Mouse (Mus musculus) midbrain, postnatal 0 days (tissue): ENCODE measurements around the gene Tgfbr3. TPM values are rescaled to one million over a fixed set of nuclear protein-coding genes. Genes with fewer than 3 reads are reported as not detected.

ENCODE experiments used
- ATAC-seq: fragments of 200-750 bp; cut with Nextera tagmentation; 2 replicates; pipeline ENCODE4 v1.8.0; 2017; ENCODE audit warnings: moderate number of reproducible peaks, mild to moderate bottlenecking, moderate TSS enrichment, moderate library complexity; ENCODE audit not compliant: low FRiP score
- DNase-seq: peaks from one replicate; pipeline ENCODE4 v3.0.0-alpha.2; 2015; ENCODE audit warnings: low spot score
- H3K27ac ChIP-seq: fragments of 300-500 bp; sonication (generic); 2 replicates; pipeline ENCODE4 v1.5.1; 2014; ENCODE audit warnings: low read depth, mild to moderate bottlenecking, low read length, mixed read lengths
- H3K27me3 ChIP-seq: fragments of 300-500 bp; sonication (generic); 2 replicates; pipeline ENCODE4 v1.6.1; 2014; ENCODE audit warnings: low read length, control low read depth, mixed read lengths; ENCODE audit not compliant: insufficient read depth
- H3K36me3 ChIP-seq: fragments of 300-500 bp; sonication (generic); 2 replicates; pipeline ENCODE4 v1.6.1; 2014; ENCODE audit warnings: low read length, control low read depth, mixed read lengths; ENCODE audit not compliant: insufficient read depth
- H3K4me1 ChIP-seq: fragments of 300-500 bp; sonication (generic); 2 replicates; pipeline ENCODE4 v1.6.1; 2014; ENCODE audit warnings: mild to moderate bottlenecking, control low read depth, antibody characterized with exemption, low read length, mixed read lengths; ENCODE audit not compliant: insufficient read depth
- H3K4me2 ChIP-seq: fragments of 300-500 bp; sonication (generic); 2 replicates; pipeline ENCODE4 v1.6.1; 2014; ENCODE audit warnings: low read depth, mild to moderate bottlenecking, low read length, mixed read lengths; ENCODE audit not compliant: poor library complexity, severe bottlenecking
- H3K4me3 ChIP-seq: fragments of 300-500 bp; sonication (generic); 2 replicates; pipeline ENCODE4 v1.5.1; 2014; ENCODE audit warnings: low read depth, mild to moderate bottlenecking, low read length, moderate library complexity
- H3K9ac ChIP-seq: fragments of 300-500 bp; sonication (generic); replicated peaks from 2 replicates; pipeline ENCODE4 v1.6.1; 2014; ENCODE audit warnings: mild to moderate bottlenecking, low read length, moderate library complexity, mixed read lengths; ENCODE audit not compliant: poor library complexity, severe bottlenecking
- H3K9me3 ChIP-seq: fragments of 300-500 bp; sonication (generic); 2 replicates; pipeline ENCODE4 v1.6.1; 2016; ENCODE audit warnings: low read length, control low read depth
- CTCF ChIP-seq: IDR thresholded peaks from 2 replicates; pipeline ENCODE4 v1.5.1; 2016; ENCODE audit warnings: antibody characterized with exemption, mild to moderate bottlenecking
- WGBS: fragments of 180-500 bp; shearing (Covaris S2); extraction: QIAGEN DNeasy Blood & Tissue Kit; methylation state at CpG from one replicate; pipeline ENCODE4 v1.1.7; 2014; 5-methylcytosine and 5-hydroxymethylcytosine counted together
- polyA plus RNA-seq: library from polyadenylated mRNA; unstranded; fragments of >200 nt; fragmentation: Nextera tagmentation; extraction: Ambion mirVana; gene quantifications from 2 replicates; pipeline ENCODE4 v1.2.1, GENCODE M21; 2015
- total RNA-seq: library from RNA; depleted of rRNA; stranded (reverse); fragments of >200 nt; gene quantifications from 2 replicates; pipeline ENCODE4 v1.2.3, GENCODE M21; 2014

Gene Tgfbr3
- total and polyA plus RNA-seq, 2 experiments from 2014 or later, result 4.0 to 13.8 TPM

DNA sequence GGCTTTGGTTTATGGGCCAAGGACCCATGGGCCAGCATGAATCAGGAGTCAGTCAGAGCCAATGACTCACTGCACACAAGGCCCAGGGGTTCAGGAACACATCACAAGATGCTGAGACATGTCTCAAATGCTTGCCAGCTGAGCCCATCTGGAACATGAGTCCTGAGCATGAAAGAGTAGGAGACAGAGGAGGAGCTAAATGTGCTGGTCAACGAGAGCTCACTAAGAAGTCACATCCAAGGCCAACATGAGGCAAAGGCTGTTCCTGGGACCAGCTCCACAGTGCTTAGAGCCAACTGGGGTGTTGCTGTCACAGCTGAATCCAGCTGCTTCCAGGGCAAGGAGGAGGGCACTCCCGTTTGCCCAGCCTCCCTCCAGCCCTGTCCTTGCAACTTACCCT, 202.1 kb downstream of the Tgfbr3 start:
- no peaks in the 10 kb centered on the region for H3K27me3 ChIP-seq
- 0 out of 2 replicates have a peak, but pooled peaks cover 2% of the 10 kb centered on the region for H3K4me1 ChIP-seq
- no peak overlapping the region for H3K9ac ChIP-seq
- WGBS, result 69% methylated on average over 2 of the region's 2 CpGs
- no peaks in the 10 kb centered on the region for H3K9me3 ChIP-seq
- ATAC-seq, result no peak
- TF ChIP-seq CTCF, result no peak
- H3K4me3 ChIP-seq, result no peak overlapping the region
- no peaks in the 10 kb centered on the region for H3K36me3 ChIP-seq
- no peak for DNase-seq
- H3K4me2 ChIP-seq, result no peak overlapping the region
- H3K27ac ChIP-seq, result no peak overlapping the region

DNA sequence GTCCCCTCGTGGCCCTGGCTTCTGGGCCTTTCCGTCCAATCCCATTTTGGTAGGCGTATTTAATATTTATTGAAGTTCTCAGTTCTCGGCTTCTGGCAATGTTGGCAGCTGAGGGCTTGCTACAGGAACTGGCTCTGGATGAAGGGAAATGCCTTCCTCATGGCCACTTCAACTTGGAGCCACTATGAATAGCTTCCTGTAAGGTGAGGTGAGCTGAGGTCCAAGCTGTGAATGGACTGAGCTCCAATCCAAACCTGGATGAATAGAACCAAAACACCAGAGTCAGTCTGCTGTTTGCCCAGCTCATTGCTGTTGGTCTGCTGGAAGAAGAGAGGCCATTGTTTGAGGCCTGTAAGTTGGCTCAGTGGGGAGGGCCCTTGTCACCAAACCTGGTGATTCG, 203.3 kb downstream of the Tgfbr3 start:
- H3K4me3 ChIP-seq, result no peak overlapping the region
- 0 out of 2 replicates have a peak, but pooled peaks cover 2% of the 10 kb centered on the region for H3K4me1 ChIP-seq
- no peak overlapping the region for H3K27ac ChIP-seq
- H3K27me3 ChIP-seq, result no peaks in the 10 kb centered on the region
- H3K4me2 ChIP-seq, result no peak overlapping the region
- DNase-seq, result no peak
- no peaks in the 10 kb centered on the region for H3K36me3 ChIP-seq
- no peaks in the 10 kb centered on the region for H3K9me3 ChIP-seq
- no peak for ATAC-seq
- 82% methylated on average over 5 of the region's 5 CpGs for WGBS
- no peak overlapping the region for H3K9ac ChIP-seq
- no peak for TF ChIP-seq CTCF

DNA sequence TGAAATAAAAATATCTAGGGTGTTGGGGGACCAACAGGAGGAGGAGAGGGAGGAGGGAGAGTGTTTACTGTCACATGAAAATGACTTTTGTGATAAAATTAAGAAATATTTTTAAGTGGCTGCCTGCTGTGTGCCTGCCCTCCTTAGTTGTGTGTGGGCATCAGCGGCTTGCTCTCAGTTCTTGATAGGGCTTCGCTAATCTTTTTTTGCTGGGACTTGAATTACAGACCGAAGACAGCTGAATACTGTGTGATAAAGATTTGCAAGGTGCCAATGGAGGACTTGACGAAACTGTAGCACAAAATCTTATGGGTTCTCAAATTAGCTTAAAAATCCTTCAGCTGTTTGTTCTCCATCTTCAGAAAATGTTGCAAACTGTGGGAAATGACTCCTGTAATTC, 205.0 kb downstream of the Tgfbr3 start:
- 88% methylated on average over 4 of the region's 4 CpGs for WGBS
- Histone ChIP-seq H3K4me2 (no peak overlapping the region), H3K36me3 (no peaks in the 10 kb centered on the region), H3K9me3 (no peaks in the 10 kb centered on the region), H3K27ac (no peak overlapping the region), H3K4me3 (no peak overlapping the region), H3K9ac (no peak overlapping the region), H3K27me3 (no peaks in the 10 kb centered on the region), H3K4me1 (peaks cover 4% of the 10 kb centered on the region; the same call in 1 of the 2 replicates)
- no peak for TF ChIP-seq CTCF
- ATAC-seq, result no peak
- no peak for DNase-seq

DNA sequence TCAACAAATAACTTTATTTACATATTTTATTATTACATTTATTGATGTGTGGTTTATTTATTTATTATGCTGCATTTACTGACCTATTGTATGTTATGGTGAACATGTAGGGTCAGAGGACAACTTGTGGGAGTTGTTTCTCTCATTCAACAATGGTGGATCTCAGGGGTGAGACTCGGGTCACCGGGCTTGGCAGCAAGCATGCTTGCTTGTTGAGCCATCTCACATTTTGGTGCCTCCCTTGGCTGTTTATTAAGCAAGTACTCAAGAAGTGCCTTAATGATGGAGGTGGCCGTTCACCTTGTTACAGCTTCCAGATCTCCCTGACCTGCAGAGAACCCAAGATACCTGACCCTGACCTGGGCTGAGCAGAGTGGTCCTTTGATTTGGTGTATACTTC, 207.4 kb downstream of the Tgfbr3 start:
- Histone ChIP-seq H3K4me2 (no peak overlapping the region), H3K4me3 (no peak overlapping the region), H3K27me3 (no peaks in the 10 kb centered on the region), H3K27ac (no peak overlapping the region), H3K36me3 (no peaks in the 10 kb centered on the region), H3K9ac (no peak overlapping the region), H3K4me1 (peaks cover 3% of the 10 kb centered on the region; the same call in 1 of the 2 replicates), H3K9me3 (no peaks in the 10 kb centered on the region)
- WGBS, result 86% methylated on average over 3 of the region's 3 CpGs
- no peak for TF ChIP-seq CTCF
- ATAC-seq, result no peak
- DNase-seq, result no peak

DNA sequence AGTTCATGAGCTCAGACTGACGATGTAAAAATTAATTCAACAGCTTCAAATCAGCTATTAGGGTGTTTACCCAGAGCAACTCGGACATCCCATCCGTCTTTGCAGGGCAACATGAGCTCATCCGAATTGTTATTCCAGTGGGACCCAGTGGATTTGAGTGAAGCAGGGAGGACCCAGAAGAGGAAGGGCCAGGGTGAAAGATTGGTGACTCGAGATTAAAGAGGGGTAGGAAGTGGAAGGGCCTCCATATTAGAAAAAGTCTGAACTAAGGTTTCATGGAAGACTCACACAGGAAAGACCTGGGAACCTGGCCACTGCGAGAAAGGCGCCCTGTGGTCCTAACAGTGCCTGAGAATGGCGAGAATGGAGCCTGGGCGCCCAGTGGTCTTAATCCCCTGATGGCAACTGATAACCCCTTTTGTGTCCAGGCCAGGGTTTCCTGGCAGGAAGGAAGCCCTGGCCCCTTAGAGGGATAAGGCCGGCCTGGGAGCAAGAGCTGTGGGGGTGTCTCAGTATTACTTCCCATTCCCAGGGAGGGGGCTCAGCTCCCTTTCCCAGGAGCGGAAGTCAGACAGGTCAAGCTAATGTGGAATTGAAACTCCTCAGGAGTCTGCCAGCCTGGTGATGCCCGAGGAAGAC, 208.3 kb downstream of the Tgfbr3 start:
- Histone ChIP-seq H3K4me2 (no peak overlapping the region), H3K4me1 (peaks cover 3% of the 10 kb centered on the region; the same call in 1 of the 2 replicates), H3K27me3 (no peaks in the 10 kb centered on the region), H3K27ac (no peak overlapping the region), H3K9me3 (no peaks in the 10 kb centered on the region), H3K36me3 (no peaks in the 10 kb centered on the region), H3K4me3 (no peak overlapping the region), H3K9ac (no peak overlapping the region)
- 51% methylated on average over 12 of the region's 12 CpGs for WGBS
- no peak for TF ChIP-seq CTCF
- ATAC-seq, result no peak
- no peak for DNase-seq

DNA sequence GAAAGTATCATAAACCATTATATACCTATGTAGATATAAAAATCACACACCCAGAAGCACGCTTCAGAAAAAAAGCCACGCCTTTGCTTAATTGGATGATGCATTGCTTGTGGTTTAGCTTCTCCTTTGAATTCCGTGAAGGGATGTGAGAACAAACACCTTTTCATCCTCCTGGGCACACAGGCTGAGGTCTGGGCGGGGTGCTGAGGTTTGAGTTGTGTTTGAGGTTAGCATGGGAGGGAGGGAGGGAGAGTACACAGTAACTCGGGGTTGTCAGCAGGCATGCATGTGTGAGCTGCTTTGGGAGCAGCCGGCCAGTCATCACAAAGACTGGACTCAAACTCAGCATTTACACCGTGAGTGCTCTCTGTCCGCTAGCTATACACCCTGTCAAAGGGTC, 209.5 kb downstream of the Tgfbr3 start:
- no peak overlapping the region for H3K4me3 ChIP-seq
- DNase-seq, result no peak
- H3K4me1 ChIP-seq, result peaks cover 3% of the 10 kb centered on the region; the same call in 1 of the 2 replicates
- H3K27ac ChIP-seq, result no peak overlapping the region
- no peak overlapping the region for H3K4me2 ChIP-seq
- no peaks in the 10 kb centered on the region for H3K9me3 ChIP-seq
- H3K27me3 ChIP-seq, result no peaks in the 10 kb centered on the region
- WGBS, result 58% methylated on average over 8 of the region's 8 CpGs
- no peak overlapping the region for H3K9ac ChIP-seq
- ATAC-seq, result no peak
- no peaks in the 10 kb centered on the region for H3K36me3 ChIP-seq
- TF ChIP-seq CTCF, result no peak
